7 mouse cellular contexts compared by ENCODE assay signal in genomic region chr6:30675281-30675771, GRCm38 (mm10). TPM values are rescaled to one million over a fixed set of nuclear protein-coding genes. Genes with fewer than 3 reads are reported as not detected.
DNase-seq lines count a peak whose midpoint lies in the region; ATAC-seq lines count a peak whose summit lies in the region.

No protein-coding gene starts in this region.

- no peaks in the 10 kb centered on the region for H3K36me3 ChIP-seq in lung, embryonic 15.5 days
- H3K36me3 ChIP-seq in embryonic facial prominence, embryonic 12.5 days, result no peaks in the 10 kb centered on the region
- no peaks in the 10 kb centered on the region for H3K36me3 ChIP-seq in heart, embryonic 13.5 days
- no peaks in the 10 kb centered on the region for H3K36me3 ChIP-seq in limb, embryonic 15.5 days
- no peaks in the 10 kb centered on the region for H3K36me3 ChIP-seq in stomach, embryonic 14.5 days (ENCODE audit: control insufficient read depth, insufficient read depth, low read length)

- ATAC-seq in lung, embryonic 15.5 days (ENCODE audit: borderline replicate concordance, extremely low read depth, low FRiP score, low TSS enrichment), result peak; percentile 44; the same call in 1 of the 2 replicates
- peak; percentile 75; the same call in 1 of the 2 replicates for ATAC-seq in embryonic facial prominence, embryonic 12.5 days (ENCODE audit: insufficient number of reproducible peaks, insufficient read depth, low FRiP score, low TSS enrichment)
- no peak for ATAC-seq in heart, embryonic 13.5 days (ENCODE audit: extremely low read depth, insufficient number of reproducible peaks, low FRiP score, low TSS enrichment)
- ATAC-seq in limb, embryonic 15.5 days (ENCODE audit: insufficient number of reproducible peaks, low FRiP score, low TSS enrichment, low read depth), result peak; percentile 55; the same call in 1 of the 2 replicates
- peak; percentile 73; the same call in 1 of the 2 replicates for ATAC-seq in stomach, embryonic 14.5 days (ENCODE audit: insufficient number of reproducible peaks, insufficient read depth, low FRiP score, low read depth)

- H3K9me3 ChIP-seq in lung, embryonic 15.5 days, result no peaks in the 10 kb centered on the region
- H3K9me3 ChIP-seq in embryonic facial prominence, embryonic 12.5 days, result no peaks in the 10 kb centered on the region
- H3K9me3 ChIP-seq in heart, embryonic 13.5 days, result no peaks in the 10 kb centered on the region
- H3K9me3 ChIP-seq in limb, embryonic 15.5 days, result no peaks in the 10 kb centered on the region
- no peaks in the 10 kb centered on the region for H3K9me3 ChIP-seq in stomach, embryonic 14.5 days (ENCODE audit: control insufficient read depth, low read depth, low read length)

- peak overlapping the region; percentile 95 for H3K27ac ChIP-seq in lung, embryonic 15.5 days
- peak overlapping the region; percentile 98 for H3K27ac ChIP-seq in embryonic facial prominence, embryonic 12.5 days
- peak overlapping the region; percentile 83 for H3K27ac ChIP-seq in heart, embryonic 13.5 days (replicated peaks)
- peak overlapping the region; percentile 98 for H3K27ac ChIP-seq in limb, embryonic 15.5 days
- peak overlapping the region; percentile 95 for H3K27ac ChIP-seq in stomach, embryonic 14.5 days (ENCODE audit: low read length)

- H3K4me1 ChIP-seq in lung, embryonic 15.5 days, result peaks cover 55% of the 10 kb centered on the region
- H3K4me1 ChIP-seq in embryonic facial prominence, embryonic 12.5 days, result peaks cover 68% of the 10 kb centered on the region
- peaks cover 67% of the 10 kb centered on the region for H3K4me1 ChIP-seq in heart, embryonic 13.5 days
- H3K4me1 ChIP-seq in limb, embryonic 15.5 days, result peaks cover 59% of the 10 kb centered on the region
- H3K4me1 ChIP-seq in stomach, embryonic 14.5 days (ENCODE audit: control insufficient read depth, insufficient read depth, low read length), result peaks cover 40% of the 10 kb centered on the region

- no peaks in the 10 kb centered on the region for H3K27me3 ChIP-seq in lung, embryonic 15.5 days
- no peaks in the 10 kb centered on the region for H3K27me3 ChIP-seq in embryonic facial prominence, embryonic 12.5 days
- H3K27me3 ChIP-seq in heart, embryonic 13.5 days (replicated peaks), result no peaks in the 10 kb centered on the region
- no peaks in the 10 kb centered on the region for H3K27me3 ChIP-seq in limb, embryonic 15.5 days
- H3K27me3 ChIP-seq in stomach, embryonic 14.5 days (ENCODE audit: control insufficient read depth, insufficient read depth, low read length), result no peaks in the 10 kb centered on the region

- peak overlapping the region; percentile 43 for H3K4me2 ChIP-seq in lung, embryonic 15.5 days
- H3K4me2 ChIP-seq in embryonic facial prominence, embryonic 12.5 days (replicated peaks), result peak overlapping the region; percentile 29
- peak overlapping the region; percentile 48 for H3K4me2 ChIP-seq in heart, embryonic 13.5 days
- H3K4me2 ChIP-seq in limb, embryonic 15.5 days, result peak overlapping the region; percentile 34
- peak overlapping the region; percentile 30; the same call in 1 of the 2 replicates for H3K4me2 ChIP-seq in stomach, embryonic 14.5 days (replicated peaks; ENCODE audit: low read depth, low read length)

- no peak for DNase-seq in lung, postnatal 36 days
- DNase-seq in ovary, postnatal 10 days (ENCODE audit: low spot score), result no peak

- WGBS in lung, embryonic 15.5 days, result 19% methylated on average over 11 of the region's 11 CpGs
- 11% methylated on average over 11 of the region's 11 CpGs for WGBS in embryonic facial prominence, embryonic 12.5 days
- WGBS in heart, embryonic 13.5 days, result 26% methylated on average over 11 of the region's 11 CpGs
- 8% methylated on average over 11 of the region's 11 CpGs for WGBS in limb, embryonic 15.5 days
- 19% methylated on average over 11 of the region's 11 CpGs for WGBS in stomach, embryonic 14.5 days

- H3K9ac ChIP-seq in lung, embryonic 15.5 days, result peak overlapping the region; percentile 34
- peak overlapping the region; percentile 46 for H3K9ac ChIP-seq in embryonic facial prominence, embryonic 12.5 days
- H3K9ac ChIP-seq in heart, embryonic 13.5 days, result peak overlapping the region; percentile 72
- peak overlapping the region; percentile 31; the same call in 1 of the 2 replicates for H3K9ac ChIP-seq in limb, embryonic 15.5 days
- no peak overlapping the region; the same call in 1 of the 2 replicates for H3K9ac ChIP-seq in stomach, embryonic 14.5 days (replicated peaks; ENCODE audit: low read depth, low read length)

- no peak overlapping the region for H3K4me3 ChIP-seq in lung, embryonic 15.5 days
- H3K4me3 ChIP-seq in embryonic facial prominence, embryonic 12.5 days, result no peak overlapping the region
- H3K4me3 ChIP-seq in heart, embryonic 13.5 days, result peak overlapping the region; percentile 6; the same call in 1 of the 2 replicates
- peak overlapping the region; percentile 9; the same call in 1 of the 2 replicates for H3K4me3 ChIP-seq in limb, embryonic 15.5 days
- H3K4me3 ChIP-seq in stomach, embryonic 14.5 days (ENCODE audit: low read depth, low read length), result no peak overlapping the region

RNA-seq across cellular contexts. Expression of gene Cep41, which starts 18.2 kb away (rescaled TPM):
- 12.1 and 13.0 TPM in 2 replicates for polyA plus RNA-seq in lung, embryonic 15.5 days (2015; fragmentation: Nextera tagmentation; extraction: Ambion mirVana)
- polyA plus RNA-seq in embryonic facial prominence, embryonic 12.5 days (2016; fragmentation: Nextera tagmentation; extraction: Ambion mirVana), result 23.8 and 26.3 TPM in 2 replicates
- 11.0 and 12.2 TPM in 2 replicates for polyA plus RNA-seq in heart, embryonic 13.5 days (2015; fragmentation: Nextera tagmentation; extraction: Ambion mirVana)
- polyA plus RNA-seq in limb, embryonic 15.5 days (2015; fragmentation: Nextera tagmentation; extraction: Ambion mirVana), result 28.6 and 46.4 TPM in 2 replicates
- 10.8 and 12.9 TPM in 2 replicates for polyA plus RNA-seq in stomach, embryonic 14.5 days (2014; fragmentation: Nextera tagmentation; extraction: Ambion mirVana)

RNA-seq across cellular contexts. Expression of gene Cpa1, which starts 36.3 kb away (rescaled TPM):
- polyA plus RNA-seq in lung, embryonic 15.5 days (2015; fragmentation: Nextera tagmentation; extraction: Ambion mirVana), result 3.5 and 6.5 TPM in 2 replicates
- 0.22 and 0.29 TPM in 2 replicates for polyA plus RNA-seq in embryonic facial prominence, embryonic 12.5 days (2016; fragmentation: Nextera tagmentation; extraction: Ambion mirVana)
- 2.1 and 3.9 TPM in 2 replicates for polyA plus RNA-seq in heart, embryonic 13.5 days (2015; fragmentation: Nextera tagmentation; extraction: Ambion mirVana)
- 1.7 and 1.9 TPM in 2 replicates for polyA plus RNA-seq in limb, embryonic 15.5 days (2015; fragmentation: Nextera tagmentation; extraction: Ambion mirVana)
- polyA plus RNA-seq in stomach, embryonic 14.5 days (2014; fragmentation: Nextera tagmentation; extraction: Ambion mirVana), result 1.5 and 116 TPM in 2 replicates

RNA-seq across cellular contexts. Expression of gene Mest, which starts 48.0 kb away (rescaled TPM):
- 1,436 and 1,497 TPM in 2 replicates for polyA plus RNA-seq in lung, embryonic 15.5 days (2015; fragmentation: Nextera tagmentation; extraction: Ambion mirVana)
- polyA plus RNA-seq in embryonic facial prominence, embryonic 12.5 days (2016; fragmentation: Nextera tagmentation; extraction: Ambion mirVana), result 1,207 and 1,222 TPM in 2 replicates
- 2,537 and 2,584 TPM in 2 replicates for polyA plus RNA-seq in heart, embryonic 13.5 days (2015; fragmentation: Nextera tagmentation; extraction: Ambion mirVana)
- 1,721 and 1,971 TPM in 2 replicates for polyA plus RNA-seq in limb, embryonic 15.5 days (2015; fragmentation: Nextera tagmentation; extraction: Ambion mirVana)
- polyA plus RNA-seq in stomach, embryonic 14.5 days (2014; fragmentation: Nextera tagmentation; extraction: Ambion mirVana), result 1,146 and 1,247 TPM in 2 replicates

Comparison
In these comparisons a context has a peak if more than half of its experiments do, and no peak if none do; other contexts are left out.
1. H3K4me3 ChIP-seq: peak in heart, embryonic 13.5 days (single experiment) and limb, embryonic 15.5 days (single experiment); none in lung, embryonic 15.5 days (single experiment), embryonic facial prominence, embryonic 12.5 days (single experiment) and stomach, embryonic 14.5 days (single experiment).
2. Peak in every context shown above with its lines, with median percentiles within 50 percentile points of each other: H3K27ac ChIP-seq and H3K4me2 ChIP-seq.